Mouse (Mus musculus): ENCODE results near the gene Gp1ba.

DNA sequence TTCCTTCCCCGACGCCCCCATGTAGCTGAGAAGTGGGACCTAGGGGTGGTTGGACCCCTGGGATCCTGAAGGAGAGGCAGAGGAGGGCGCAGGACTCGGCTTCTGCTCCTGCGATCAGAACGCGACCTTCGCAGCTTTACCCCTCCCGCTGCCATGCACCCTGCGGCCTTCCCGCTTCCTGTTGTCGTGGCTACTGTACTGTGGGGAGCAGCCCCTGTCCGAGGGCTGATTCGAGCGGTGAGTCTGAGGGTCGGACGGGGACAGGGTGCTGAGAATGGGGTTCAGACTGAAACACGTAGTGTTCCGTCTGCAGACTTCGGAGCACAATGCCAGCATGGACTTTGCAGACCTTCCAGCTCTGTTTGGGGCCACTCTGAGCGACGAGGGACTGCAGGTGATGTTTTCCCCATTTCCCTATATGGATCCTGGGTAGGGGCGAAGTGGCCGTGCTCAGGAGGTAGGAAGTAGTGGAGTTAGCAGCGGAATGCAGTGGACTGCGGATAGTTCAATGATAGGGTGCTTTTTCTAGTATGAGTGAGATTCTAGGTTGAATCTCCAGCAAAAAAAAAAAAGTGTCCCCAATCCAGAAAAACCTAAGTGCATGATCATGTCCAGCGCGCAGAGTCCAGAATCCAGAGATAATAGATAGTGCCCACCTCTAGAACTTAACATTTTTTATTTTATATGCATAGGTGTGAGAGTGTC is 8.9 kb downstream of the Gp1ba start:
- TF ChIP-seq POLR2A (IDR thresholded peaks at IDR 0.05; ENCODE audit: control insufficient read depth, low read depth, low read length) (no peak; the same call in 1 of the 2 replicates), CTCF (IDR thresholded peaks at IDR 0.05; ENCODE audit: control insufficient read depth, insufficient read depth, insufficient replicate concordance, low read depth, low read length) (no peak)

Data from testis, adult 2 months (tissue).